Mouse (Mus musculus): Measurements from ENCODE around the gene Gnai2. TPM values are rescaled to one million over a fixed set of nuclear protein-coding genes. Genes with fewer than 3 reads are reported as not detected.
A peak's percentile ranks its signal among the peaks of the same experiment; 100 is the strongest.
"Not testable (repeated sequence)": the region's sequence is repeated elsewhere in the genome, so short reads cannot be mapped to it uniquely, and the experiment has no call there.

The Gnai2 gene
- polyA plus RNA-seq, 1 experiment from 2014 or later, result 262 TPM

DNA sequence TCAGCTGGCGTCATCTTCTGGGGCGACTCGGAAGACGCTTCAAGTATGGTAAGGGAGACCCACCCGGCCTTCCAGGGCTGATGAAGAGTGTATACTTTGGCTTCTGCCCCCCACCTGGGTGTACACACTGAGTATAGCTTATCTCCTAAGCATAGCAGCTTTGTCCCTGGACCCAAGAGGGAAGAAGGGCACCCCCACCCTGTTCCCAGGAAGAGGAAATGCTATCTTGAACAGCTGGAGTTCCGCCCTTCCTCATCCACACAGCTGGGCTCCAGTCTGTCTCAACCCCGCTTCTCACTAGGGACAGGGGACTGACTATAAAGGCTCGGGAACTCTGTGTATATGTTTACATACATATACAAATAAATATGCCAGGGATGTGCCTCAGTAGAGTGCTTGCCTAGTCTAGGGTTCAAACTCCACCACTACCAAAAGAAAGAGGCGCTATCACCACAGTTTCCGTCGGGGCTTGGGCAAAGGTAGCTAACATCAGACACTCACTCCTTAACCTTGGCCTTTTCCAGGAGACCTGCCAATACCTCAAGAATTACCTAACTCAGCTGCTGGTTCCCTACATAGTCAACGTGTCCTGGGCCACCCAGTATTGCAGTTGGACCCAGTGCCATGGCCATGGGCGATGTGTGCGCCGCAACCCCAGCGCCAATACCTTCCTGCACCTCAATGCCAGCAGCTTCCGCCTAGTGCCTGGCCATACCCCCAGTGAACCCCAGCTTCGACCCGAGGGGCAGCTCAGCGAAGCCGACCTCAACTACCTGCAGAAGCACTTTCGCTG is 63.4 kb downstream of the Gnai2 start:
- 96% methylated on average over 22 of the region's 22 CpGs for WGBS
- Histone ChIP-seq H3K4me2 (peak overlapping the region; percentile 9; the same call in 1 of the 2 replicates), H3K9ac (replicated peaks) (no peak overlapping the region), H3K4me3 (replicated peaks) (no peak overlapping the region), H3K4me1 (peaks cover 42% of the 10 kb centered on the region), H3K27me3 (replicated peaks) (no peaks in the 10 kb centered on the region), H3K36me3 (peaks cover 33% of the 10 kb centered on the region), H3K9me3 (replicated peaks) (no peaks in the 10 kb centered on the region), H3K27ac (replicated peaks) (no peak overlapping the region)
- no peak for ATAC-seq (ENCODE audit: low FRiP score)

- peaks cover 42% of the 10 kb centered on the region for H3K4me1 ChIP-seq
- H3K27me3 ChIP-seq (replicated peaks), result no peaks in the 10 kb centered on the region
- ATAC-seq (ENCODE audit: low FRiP score), result no peak
- H3K9ac ChIP-seq (replicated peaks), result 0 out of 2 replicates have a peak overlapping the region, but pooled peaks have one; percentile 86
- peaks cover 36% of the 10 kb centered on the region for H3K36me3 ChIP-seq
- 95% methylated on average over 21 of the region's 21 CpGs for WGBS
- H3K9me3 ChIP-seq (replicated peaks), result no peaks in the 10 kb centered on the region
- H3K4me2 ChIP-seq, result peak overlapping the region; percentile 69
- peak overlapping the region; percentile 85; the same call in 1 of the 2 replicates for H3K4me3 ChIP-seq (replicated peaks)
- H3K27ac ChIP-seq (replicated peaks), result no peak overlapping the region
Observed at GRCm38 (mm10) chr9:107570845-107571244, 64.3 kb downstream of the Gnai2 start.

- H3K9ac ChIP-seq (replicated peaks), result peak overlapping the region; percentile 86
- ATAC-seq (ENCODE audit: low FRiP score), result no peak
- peaks cover 47% of the 10 kb centered on the region for H3K4me1 ChIP-seq
- H3K27me3 ChIP-seq (replicated peaks), result no peaks in the 10 kb centered on the region
- H3K36me3 ChIP-seq, result peaks cover 41% of the 10 kb centered on the region
- no peaks in the 10 kb centered on the region for H3K9me3 ChIP-seq (replicated peaks)
- 47% methylated on average over 13 of the region's 13 CpGs for WGBS
- H3K4me3 ChIP-seq (replicated peaks), result peak overlapping the region; percentile 85
- H3K27ac ChIP-seq (replicated peaks), result peak overlapping the region; percentile 91; the same call in 1 of the 2 replicates
- H3K4me2 ChIP-seq, result peak overlapping the region; percentile 69
Observed at GRCm38 (mm10) chr9:107570016-107570415, 65.2 kb downstream of the Gnai2 start.

DNA sequence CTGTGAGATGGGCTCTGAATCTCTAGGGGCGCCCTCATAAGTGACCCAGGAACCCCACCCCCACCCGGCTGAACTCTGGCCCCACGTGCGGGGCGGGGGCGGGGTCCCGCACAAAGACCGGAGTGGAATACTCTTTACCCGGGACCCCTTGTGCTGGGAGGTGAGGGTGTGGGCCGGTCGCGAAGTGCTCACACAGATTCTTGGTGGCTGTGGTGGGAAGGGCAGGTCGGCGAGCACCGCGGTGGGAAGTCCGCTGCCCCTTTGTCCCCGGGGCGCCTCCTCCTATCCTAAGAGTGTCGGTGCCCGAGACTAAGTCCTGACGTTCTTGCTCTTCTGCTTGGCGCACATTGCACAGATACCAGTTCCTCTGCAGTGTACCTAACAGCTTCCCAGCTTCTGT is 65.9 kb downstream of the Gnai2 start:
- peak overlapping the region; percentile 85 for H3K4me3 ChIP-seq (replicated peaks)

GRCm38 (mm10) chr9:107568331-107569261 is 66.6 kb downstream of the Gnai2 start:
- peak overlapping the region; percentile 86 for H3K9ac ChIP-seq (replicated peaks)

More for the DNA sequence above, 65.9 kb downstream of the Gnai2 start:
- peak overlapping the region; percentile 69 for H3K4me2 ChIP-seq
- H3K9ac ChIP-seq (replicated peaks), result peak overlapping the region; percentile 86
- WGBS, result under 1% methylated on average over 23 of the region's 23 CpGs
- peaks cover 42% of the 10 kb centered on the region for H3K36me3 ChIP-seq
- no peaks in the 10 kb centered on the region for H3K9me3 ChIP-seq (replicated peaks)
- peaks cover 54% of the 10 kb centered on the region for H3K4me1 ChIP-seq
- no peaks in the 10 kb centered on the region for H3K27me3 ChIP-seq (replicated peaks)
- peak; percentile 26 for ATAC-seq (ENCODE audit: low FRiP score)
- peak overlapping the region; percentile 91 for H3K27ac ChIP-seq (replicated peaks)

GRCm38 (mm10) chr9:107567702-107568319 is 67.4 kb downstream of the Gnai2 start, which contains the start of gene Hyal2:
Gene Hyal2 (plus strand): TSS chr9:107567945.
- peaks cover 33% of the 10 kb centered on the region for H3K36me3 ChIP-seq

More at GRCm38 (mm10) chr9:107568331-107569261, 66.6 kb downstream of the Gnai2 start:
- Histone ChIP-seq H3K27me3 (replicated peaks) (no peaks in the 10 kb centered on the region), H3K4me3 (replicated peaks) (peak overlapping the region; percentile 85), H3K4me2 (peak overlapping the region; percentile 69), H3K4me1 (peaks cover 61% of the 10 kb centered on the region), H3K36me3 (peaks cover 39% of the 10 kb centered on the region), H3K27ac (replicated peaks) (peak overlapping the region; percentile 91), H3K9me3 (replicated peaks) (no peaks in the 10 kb centered on the region)
- peak; percentile 89 for ATAC-seq (ENCODE audit: low FRiP score)
- under 1% methylated on average over 41 of the region's 41 CpGs for WGBS

GRCm38 (mm10) chr9:107566855-107567254 is 68.3 kb downstream of the Gnai2 start:
- H3K4me2 ChIP-seq, result peak overlapping the region; percentile 69; the same call in 1 of the 2 replicates
- peaks cover 28% of the 10 kb centered on the region for H3K36me3 ChIP-seq
- H3K4me1 ChIP-seq, result peaks cover 66% of the 10 kb centered on the region
- H3K27me3 ChIP-seq (replicated peaks), result no peaks in the 10 kb centered on the region
- no peak overlapping the region for H3K4me3 ChIP-seq (replicated peaks)
- ATAC-seq (ENCODE audit: low FRiP score), result no peak
- no peaks in the 10 kb centered on the region for H3K9me3 ChIP-seq (replicated peaks)
- no peak overlapping the region for H3K9ac ChIP-seq (replicated peaks)
- peak overlapping the region; percentile 91; the same call in 1 of the 2 replicates for H3K27ac ChIP-seq (replicated peaks)
- WGBS, result 81% methylated on average over 3 of the region's 3 CpGs

More at GRCm38 (mm10) chr9:107567702-107568319, 67.4 kb downstream of the Gnai2 start, which contains the start of gene Hyal2:
- Histone ChIP-seq H3K4me3 (replicated peaks) (peak within 1 kb of the TSS; percentile 85), H3K4me1 (peaks cover 65% of the 10 kb centered on the region), H3K27ac (replicated peaks) (peak within 1 kb of the TSS; percentile 91), H3K9me3 (replicated peaks) (no peaks in the 10 kb centered on the region), H3K4me2 (peak within 1 kb of the TSS; percentile 69), H3K27me3 (replicated peaks) (no peaks in the 10 kb centered on the region), H3K9ac (replicated peaks) (peak within 1 kb of the TSS; percentile 86)
- ATAC-seq (ENCODE audit: low FRiP score), result no peak
- WGBS, result 9% methylated on average over 18 of the region's 18 CpGs

DNA sequence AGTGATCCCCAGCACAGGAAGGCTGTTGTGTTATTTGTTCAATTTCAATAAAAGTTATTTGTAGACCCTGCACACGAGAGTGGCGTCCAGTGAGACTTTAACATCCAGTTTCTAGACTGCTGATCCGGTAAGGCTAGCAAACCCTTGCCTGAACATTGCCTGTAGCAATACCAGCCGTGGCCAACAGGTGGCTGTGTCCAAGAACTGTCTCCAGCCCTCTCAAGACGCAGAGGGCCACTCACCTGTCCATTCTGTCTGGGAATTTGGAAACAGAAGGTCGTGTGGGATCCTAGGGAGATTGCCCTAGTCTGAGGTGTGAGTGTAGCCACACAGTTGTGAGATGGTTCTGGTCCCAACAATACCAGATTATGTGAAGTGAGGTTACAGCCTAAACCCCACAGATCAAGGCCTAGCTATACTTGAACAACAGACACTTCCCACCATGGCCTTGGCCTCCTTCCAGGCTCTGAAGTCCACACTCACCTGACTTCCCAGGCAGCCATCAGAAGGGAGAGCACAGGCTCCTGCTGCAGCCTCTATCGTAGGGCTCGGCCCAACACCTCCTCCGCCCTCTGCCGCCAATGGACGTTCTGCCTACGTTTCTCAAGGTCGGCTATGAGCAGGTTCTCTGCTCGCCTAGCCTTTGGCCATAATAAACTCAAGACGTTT is 69.0 kb downstream of the Gnai2 start:
- Histone ChIP-seq H3K27ac (replicated peaks) (0 out of 2 replicates have a peak overlapping the region, but pooled peaks have one; percentile 38), H3K4me1 (peaks cover 59% of the 10 kb centered on the region), H3K4me3 (replicated peaks) (no peak overlapping the region), H3K27me3 (replicated peaks) (no peaks in the 10 kb centered on the region), H3K36me3 (peaks cover 30% of the 10 kb centered on the region), H3K9me3 (replicated peaks) (no peaks in the 10 kb centered on the region), H3K9ac (replicated peaks) (no peak overlapping the region), H3K4me2 (peak overlapping the region; percentile 7; the same call in 1 of the 2 replicates)
- 62% methylated on average over 15 of the region's 15 CpGs for WGBS
- no peak for ATAC-seq (ENCODE audit: low FRiP score)

DNA sequence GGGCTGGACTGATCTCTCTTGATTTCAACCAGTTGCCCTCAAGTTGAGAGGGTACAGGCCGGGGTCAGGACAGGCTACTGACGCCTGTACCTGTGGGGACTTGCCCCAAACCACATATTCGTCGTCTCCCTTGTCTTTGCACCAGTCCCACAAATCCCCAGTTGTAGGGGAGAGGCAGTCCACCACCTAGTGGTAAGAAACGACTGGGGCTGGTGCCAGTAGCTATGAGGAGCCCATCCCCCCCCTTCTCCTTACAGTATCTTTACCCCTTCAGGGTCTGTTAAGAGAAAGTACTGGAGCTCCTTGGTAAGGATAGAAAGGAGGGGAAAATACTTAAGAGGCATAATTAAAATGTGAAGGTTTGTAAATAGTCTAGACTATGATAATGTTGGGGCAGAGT is 69.6 kb downstream of the Gnai2 start:
- not testable (repeated sequence) for H3K4me3 ChIP-seq (replicated peaks); ATAC-seq (ENCODE audit: low FRiP score); H3K27ac ChIP-seq (replicated peaks); H3K9ac ChIP-seq (replicated peaks); H3K9me3 ChIP-seq (replicated peaks); H3K27me3 ChIP-seq (replicated peaks)
- Histone ChIP-seq H3K4me2 (peak overlapping the region; percentile 5; the same call in 1 of the 2 replicates), H3K36me3 (peaks cover 33% of the 10 kb centered on the region), H3K4me1 (peaks cover 53% of the 10 kb centered on the region)
- 58% methylated on average over 5 of the region's 5 CpGs for WGBS
